Mouse (Mus musculus) v-Abl transformed pro-B cells (cell line): ENCODE results near the gene Ostn.
"Not testable (repeated sequence)": the region's sequence is repeated elsewhere in the genome, so short reads cannot be mapped to it uniquely, and the experiment has no call there.

Experiments
- in situ Hi-C, 2 experiments: fragments of 400-800 bp; cut with MboI; formaldehyde crosslinking; loops; one replicate each; pipeline ENCODE4 v1.15.1; 2025; ENCODE audit not compliant: unreplicated experiment in 2 of 2

Gene Ostn

DNA sequence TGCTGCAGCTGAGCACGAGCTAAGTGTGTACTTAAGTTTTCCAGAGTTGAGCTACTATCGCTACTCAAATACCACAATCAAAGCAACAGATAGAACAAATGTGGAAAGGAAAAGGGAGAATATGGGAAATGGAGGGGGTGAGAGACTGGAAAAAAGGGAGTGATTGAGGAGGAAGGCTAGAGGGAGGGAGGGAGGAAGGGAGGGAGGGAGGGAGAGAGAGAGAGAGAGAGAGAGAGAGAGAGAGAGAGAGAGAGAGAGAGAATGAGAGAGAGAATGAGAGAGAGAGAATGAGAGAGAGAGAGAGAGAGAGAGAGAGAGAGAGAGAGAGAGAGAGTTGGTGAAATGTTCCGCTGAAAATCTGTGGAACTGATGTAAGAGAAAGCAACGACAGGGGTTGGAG is at the start of gene Ostn:
Gene Ostn, plus strand, starts transcription at position 301 of the 400 bp plus-strand sequence.
- in situ Hi-C loops = not testable (repeated sequence)

GRCm38 (mm10) chr16:27268748-27269147 is 38.5 kb upstream of the Ostn start:
- in situ Hi-C loops = no loop called here

GRCm38 (mm10) chr16:27287410-27287809 is 19.9 kb upstream of the Ostn start:
- in situ Hi-C loops = no loop called here

DNA sequence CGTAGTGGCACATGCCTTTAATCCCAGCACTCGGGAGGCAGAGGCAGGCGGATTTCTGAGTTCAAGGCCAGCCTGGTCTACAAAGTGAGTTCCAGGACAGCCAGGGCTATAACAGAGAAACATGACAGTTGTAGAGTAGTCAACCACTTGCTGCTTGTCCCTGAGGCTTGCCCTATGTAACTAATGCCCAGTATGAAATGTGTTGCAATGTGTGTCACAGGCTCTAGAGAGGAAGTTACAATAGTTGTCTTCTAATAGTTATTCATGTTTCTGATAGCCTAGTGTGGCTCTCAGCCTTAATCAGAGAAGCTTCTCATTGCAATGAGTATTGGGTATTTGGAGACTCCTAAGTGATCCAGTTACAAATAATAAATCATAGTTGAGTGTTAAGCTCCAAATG is 10.8 kb upstream of the Ostn start:
- in situ Hi-C loops = no loop called here

DNA sequence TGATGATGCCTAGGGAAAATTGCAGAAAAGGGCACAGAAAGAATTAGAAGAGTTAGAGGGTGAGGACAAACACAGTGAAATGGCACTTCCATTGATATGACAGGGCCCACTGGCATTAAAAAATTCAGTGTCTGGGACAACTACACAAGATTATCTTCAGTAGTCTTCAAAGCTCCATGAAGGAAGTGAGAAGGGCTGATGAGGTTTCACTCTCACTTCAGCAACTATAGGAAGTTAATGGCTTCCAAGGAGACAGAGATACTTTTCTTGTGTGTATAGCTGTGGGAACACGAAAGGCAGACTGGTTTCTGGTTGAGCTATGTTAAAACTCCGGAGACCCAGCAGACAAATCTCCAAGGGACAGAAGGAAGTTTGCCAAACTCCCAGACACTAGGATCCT is 10.4 kb upstream of the Ostn start:
- in situ Hi-C loops = no loop called here

DNA sequence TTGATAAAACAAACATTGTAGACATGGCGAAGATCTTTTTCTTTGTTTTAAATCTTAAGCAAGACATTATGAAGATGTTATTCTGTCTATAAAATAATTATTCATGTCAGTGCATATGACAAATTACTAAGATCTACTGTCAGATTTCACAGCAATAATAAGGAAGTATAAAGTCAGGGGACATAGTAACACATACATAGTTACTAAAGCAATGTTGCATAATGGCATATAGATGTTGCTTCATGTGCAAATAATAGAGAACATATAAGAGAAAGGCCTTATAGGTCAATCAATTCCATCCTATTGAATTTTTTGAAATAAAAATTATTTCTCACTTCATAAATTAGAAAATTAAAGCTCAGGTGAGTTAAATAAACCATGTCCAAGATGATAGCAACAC is 11.8 kb downstream of the Ostn start:
- in situ Hi-C loops = no loop called here

GRCm38 (mm10) chr16:27322047-27322446 is 14.8 kb downstream of the Ostn start:
- in situ Hi-C loops = no loop called here

DNA sequence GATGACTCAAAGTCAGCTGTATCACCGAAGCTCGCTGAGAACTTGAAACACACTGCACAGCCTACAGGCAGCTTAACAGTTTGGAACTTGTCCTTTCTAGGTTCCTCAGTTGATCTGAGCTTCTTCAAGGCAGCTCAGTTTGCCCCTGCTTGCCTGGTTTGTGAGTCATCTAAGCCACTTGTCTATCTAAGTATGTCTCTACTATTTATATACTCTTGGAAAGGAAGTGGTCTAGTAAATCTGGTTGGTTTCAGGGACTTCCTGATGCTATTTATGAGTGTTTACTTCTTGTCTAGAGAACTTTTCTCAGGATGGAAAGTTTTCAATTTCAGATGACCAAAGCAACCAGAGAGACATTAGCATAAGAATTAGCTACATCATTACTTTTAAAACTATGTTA is 19.2 kb downstream of the Ostn start:
- in situ Hi-C loops = no loop called here

- in situ Hi-C loops = loop anchor here in 1 of 2 experiments (5.0 kb wide), 1 partner anchor 35 kb away; no protein-coding TSS in a partner anchor
Measured at GRCm38 (mm10) chr16:27347521-27347920, 40.2 kb downstream of the Ostn start.

- in situ Hi-C loops = loop anchor here in 1 of 2 experiments (5.0 kb wide), 1 partner anchor 34 kb away; no protein-coding TSS in a partner anchor
Measured at GRCm38 (mm10) chr16:27348359-27348758, 41.1 kb downstream of the Ostn start.

- in situ Hi-C loops = loop anchor here in 1 of 2 experiments (5.0 kb wide), 1 partner anchor 33 kb away; no protein-coding TSS in a partner anchor
Measured at GRCm38 (mm10) chr16:27349235-27349634, 41.9 kb downstream of the Ostn start.

DNA sequence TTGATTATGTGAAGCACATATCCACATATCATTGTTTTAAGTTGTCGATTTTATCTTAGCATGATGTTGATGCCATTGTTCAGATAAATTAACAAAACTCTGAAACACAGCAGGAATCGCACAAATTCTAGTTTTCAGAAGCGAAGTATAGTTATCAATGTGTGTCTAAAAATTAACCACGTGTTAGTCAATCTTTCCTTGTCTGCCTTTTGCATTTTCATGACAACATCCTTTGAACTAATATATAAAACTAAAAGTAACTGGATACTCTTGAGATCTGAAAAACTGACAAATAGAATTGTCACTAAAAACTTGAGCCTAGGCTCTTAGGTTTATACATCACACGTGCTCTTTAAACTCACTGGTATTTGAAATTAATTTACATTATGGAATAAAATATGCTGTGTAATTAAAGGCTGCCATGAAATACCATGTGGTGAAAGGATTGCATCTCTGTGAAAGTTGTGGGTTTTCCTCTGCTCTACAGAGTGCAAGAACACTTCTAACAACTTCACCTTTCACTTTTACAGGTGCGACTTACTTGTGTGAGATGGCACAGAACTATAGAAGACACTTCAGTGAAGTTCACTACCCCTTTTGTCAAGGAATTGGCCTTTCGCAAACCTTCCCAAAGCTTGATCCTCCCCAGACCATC is 42.7 kb downstream of the Ostn start:
- in situ Hi-C loops = loop anchor here in 1 of 2 experiments (5.0 kb wide), 1 partner anchor 32 kb away; no protein-coding TSS in a partner anchor

GRCm38 (mm10) chr16:27354464-27354863 is 47.2 kb downstream of the Ostn start:
- in situ Hi-C loops = no loop called here

DNA sequence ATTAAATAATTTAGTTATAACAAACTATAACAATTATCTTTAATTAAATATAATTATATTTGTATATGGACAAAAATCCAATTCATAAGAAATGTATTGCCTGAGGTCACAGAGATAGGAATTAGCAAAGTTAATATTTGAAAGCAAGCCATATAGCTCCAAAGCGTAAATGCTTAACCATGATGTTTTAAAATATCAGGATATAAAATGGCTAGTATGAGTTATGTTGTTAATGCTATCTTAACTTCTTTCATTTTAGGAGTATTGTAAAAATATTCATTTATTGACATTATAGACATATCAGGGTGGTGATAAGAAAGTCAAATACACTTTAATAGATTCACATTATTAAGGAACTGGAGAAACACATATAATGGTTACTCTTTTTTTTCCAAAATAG is 52.8 kb downstream of the Ostn start:
- in situ Hi-C loops = no loop called here

DNA sequence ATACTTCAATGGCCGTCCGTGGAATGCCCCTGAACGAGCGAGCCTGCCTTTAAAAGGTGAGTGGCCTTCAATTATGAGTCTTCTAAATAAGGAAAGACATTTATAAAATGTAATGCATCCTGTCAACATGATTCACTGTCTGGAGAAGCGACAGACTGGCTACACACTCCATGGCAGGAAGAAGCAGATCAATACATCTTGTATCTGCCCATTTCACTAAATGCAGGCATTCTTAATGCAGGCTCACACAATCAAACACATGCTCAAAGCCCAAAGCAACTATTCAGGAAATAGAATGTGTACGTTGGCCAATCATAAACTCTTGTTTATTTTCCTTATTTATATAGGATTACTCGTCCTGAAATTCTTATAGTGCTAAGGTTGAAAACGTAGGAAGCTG is 62.9 kb downstream of the Ostn start, which contains the start of gene Uts2b:
Gene Uts2b, minus strand, starts transcription at position 49 of the 400 bp plus-strand sequence.
- in situ Hi-C loops = no loop called here

GRCm38 (mm10) chr16:27370700-27371099 is 63.4 kb downstream of the Ostn start:
- in situ Hi-C loops = no loop called here

- in situ Hi-C loops = no loop called here
Measured at GRCm38 (mm10) chr16:27374139-27374538, 66.8 kb downstream of the Ostn start.

DNA sequence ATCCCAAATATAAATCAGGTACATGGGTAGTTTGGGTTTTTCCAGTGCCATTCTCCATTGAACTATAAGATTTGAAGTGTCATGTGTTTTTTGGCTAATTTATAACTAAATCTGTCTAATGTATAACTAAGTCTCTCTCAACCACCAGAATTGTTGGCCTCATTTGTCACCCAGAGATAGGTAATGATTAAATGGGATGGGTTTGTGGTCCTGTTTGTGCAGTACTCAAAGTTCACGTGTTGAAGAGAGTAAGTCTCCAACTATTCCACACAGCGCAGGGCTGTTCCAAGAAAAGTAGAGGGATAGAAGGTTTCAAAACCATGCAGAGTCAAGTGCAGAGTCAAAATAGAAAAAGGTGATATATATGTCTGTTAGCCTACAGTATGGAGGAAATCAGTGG is 68.0 kb downstream of the Ostn start:
- in situ Hi-C loops = no loop called here

DNA sequence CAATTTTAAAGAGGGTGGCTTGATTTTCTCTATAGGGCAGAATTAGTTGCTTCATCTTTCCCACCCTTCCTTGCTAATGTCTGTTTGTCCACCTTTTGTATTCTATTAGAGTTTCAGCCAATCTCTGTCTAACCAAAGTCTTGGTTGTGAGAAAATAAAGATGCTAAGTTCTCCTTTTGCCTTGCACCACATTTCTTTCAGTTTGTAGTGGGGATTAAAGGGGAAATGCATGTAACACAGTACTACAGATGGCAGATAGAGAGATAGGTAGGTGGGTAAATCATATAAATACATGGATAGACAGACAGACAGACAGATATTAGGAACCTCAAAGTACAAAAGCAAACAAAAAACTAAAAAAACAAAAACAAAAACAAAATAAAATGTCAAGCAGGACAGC is 69.3 kb downstream of the Ostn start:
- in situ Hi-C loops = no loop called here

DNA sequence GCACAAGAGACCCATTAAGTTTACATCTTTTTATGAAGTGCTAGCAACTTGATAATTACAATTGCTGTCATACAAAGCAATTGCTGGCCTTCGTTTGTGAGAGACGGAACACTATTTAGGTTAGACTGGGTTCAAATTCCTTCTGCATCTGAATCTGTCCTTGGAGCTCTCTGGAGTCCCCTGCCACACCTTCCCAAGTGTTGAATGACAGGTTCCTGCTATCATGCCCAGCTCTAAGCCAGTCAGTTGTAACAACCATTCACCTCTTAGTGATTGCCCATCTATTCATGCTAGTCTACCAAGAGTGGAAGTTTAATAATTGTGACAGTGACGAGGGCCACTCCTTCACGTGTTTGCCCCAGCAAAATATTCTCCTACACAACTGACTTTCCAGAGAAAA is 74.9 kb downstream of the Ostn start:
- in situ Hi-C loops = loop anchor here in 1 of 2 experiments (5.0 kb wide), 1 partner anchor 35 kb away; no protein-coding TSS in a partner anchor

GRCm38 (mm10) chr16:27384893-27385603 is 77.8 kb downstream of the Ostn start:
- in situ Hi-C loops = loop anchor here in 1 of 2 experiments (5.0 kb wide), 1 partner anchor 38 kb away; no protein-coding TSS in a partner anchor

GRCm38 (mm10) chr16:27385649-27386048 is 78.4 kb downstream of the Ostn start:
- in situ Hi-C loops = no loop called here
